Mouse (Mus musculus) G1E (cell line): ENCODE measurements around the gene Grsf1.

Experiments
- CTCF ChIP-seq: IDR thresholded peaks from 2 replicates; pipeline ENCODE4 v1.5.1; 2012; ENCODE audit warnings: low read depth, low read length, inconsistent platforms, mixed read lengths
- GATA1 ChIP-seq: IDR thresholded peaks from 2 replicates; pipeline ENCODE4 v1.6.1; 2012; ENCODE audit warnings: borderline replicate concordance, low read length, inconsistent platforms, mixed read lengths

GRCm38 (mm10) chr5:88649250-88650173 is 26.5 kb downstream of the Grsf1 start:
- TF ChIP-seq CTCF (no peak), GATA1 (no peak)
